Mouse (Mus musculus) erythroblast, embryonic 14.5 days (primary cell): ENCODE data around the gene Osbpl6.

Experiments used
- GATA1 ChIP-seq: IDR thresholded peaks from 2 replicates; pipeline ENCODE4 v1.6.1; 2012; ENCODE audit warnings: low read length, inconsistent platforms, mixed read lengths
- TAL1 ChIP-seq: IDR thresholded peaks from 3 replicates; pipeline ENCODE4 v1.6.1; 2012; ENCODE audit warnings: low read length, inconsistent platforms, mixed read lengths

- no peak for TF ChIP-seq GATA1
- TF ChIP-seq TAL1, result no peak
Measured at GRCm38 (mm10) chr2:76409526-76409925, 3.2 kb downstream of the Osbpl6 start.
